Mouse (Mus musculus) CD4-positive, CD25-positive, alpha-beta regulatory T cell, adult 4 months (primary cell): ENCODE results near the gene Gm3020. TPM values are rescaled to one million over a fixed set of nuclear protein-coding genes. Genes with fewer than 3 reads are reported as not detected.
"Not testable (repeated sequence)": the region's sequence is repeated elsewhere in the genome, so short reads cannot be mapped to it uniquely, and the experiment has no call there.

Experiments
- ATAC-seq: one replicate; pipeline ENCODE4 v1.8.0; 2017
- polyA plus RNA-seq, 2 experiments: library from polyadenylated mRNA; unstranded; fragments of 100-300 nt; shearing (Covaris generic); gene quantifications; one replicate each; pipeline ENCODE4 v1.2.1; 2017

Gene Gm3020
- polyA plus RNA-seq = 10 to 100 TPM in 1 of 2 experiments, 1 to 10 TPM in 1; 7.9 to 12.2 TPM

DNA sequence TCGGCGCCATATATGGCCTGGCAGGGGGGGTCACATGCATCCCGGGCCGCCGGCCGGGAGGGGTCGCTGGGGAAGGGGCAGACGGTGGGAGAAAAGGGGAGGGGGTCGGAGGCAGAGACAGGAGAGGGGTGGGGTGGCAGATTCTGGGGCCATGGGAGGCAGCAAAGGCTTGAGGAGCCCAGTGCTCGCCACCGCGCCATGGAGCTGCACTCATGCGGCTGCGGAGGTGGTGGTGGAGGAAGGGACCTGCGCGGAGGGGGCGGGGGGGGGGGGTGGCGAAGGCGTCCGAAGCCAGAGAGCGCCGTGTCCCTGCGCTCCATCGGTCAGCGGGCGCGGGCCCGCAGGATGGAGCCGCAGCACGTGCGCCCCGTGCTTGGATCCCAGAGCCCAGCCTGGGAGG lies at the start of gene Gm3020:
TSS of gene Gm3020 (plus strand) at position 301 of the 400 bp plus-strand sequence.
- ATAC-seq = not testable (repeated sequence)

DNA sequence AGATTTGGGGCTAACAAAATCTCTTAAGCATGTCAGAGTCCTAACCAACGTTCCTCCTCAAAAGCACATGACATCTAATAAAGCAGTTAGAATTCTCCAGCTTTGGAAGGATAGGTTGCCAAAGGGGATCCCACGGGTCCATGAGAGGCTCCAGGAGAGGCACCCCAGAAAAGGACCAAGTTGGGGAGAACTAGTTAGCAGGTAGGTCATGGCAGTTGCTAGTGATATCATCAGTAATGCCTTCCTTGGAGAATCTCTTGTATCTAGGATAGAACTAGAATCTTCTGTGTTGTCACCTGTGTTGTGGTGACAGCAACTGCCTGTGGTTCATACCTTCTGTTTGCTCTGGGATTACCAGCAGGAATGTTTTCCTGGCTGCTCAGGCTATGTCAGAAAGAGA lies 17.6 kb upstream of the Gm3020 start, which contains the start of gene Gm3012:
TSS of gene Gm3012 (plus strand) at position 301 of the 400 bp plus-strand sequence.
- not testable (repeated sequence) for ATAC-seq

DNA sequence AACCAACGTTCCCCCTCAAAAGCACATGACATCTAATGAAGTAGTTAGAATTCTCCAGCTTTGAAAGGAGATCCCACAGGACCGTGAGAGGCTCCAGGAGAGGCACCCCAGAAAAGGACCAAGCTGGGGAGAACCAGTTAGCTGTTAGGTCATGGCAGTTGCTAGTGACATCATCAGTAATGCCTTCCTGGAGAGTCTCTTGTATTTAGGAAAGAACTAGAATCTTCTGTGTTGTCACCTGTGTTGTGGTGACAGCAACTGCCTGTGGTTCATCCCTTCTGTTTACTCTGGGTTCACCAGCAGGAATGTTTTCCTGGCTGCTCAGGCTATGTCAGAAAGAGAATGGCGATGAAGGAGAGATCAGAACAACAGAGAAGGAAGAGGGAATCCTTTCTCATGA lies 36.7 kb downstream of the Gm3020 start, which contains the start of gene Gm3043:
TSS of gene Gm3043 (plus strand) at position 301 of the 400 bp plus-strand sequence.
- not testable (repeated sequence) for ATAC-seq

Other genes starting within 250 kb of the Gm3020 start
- 10 to 100 TPM in 1 of 2 experiments, 1 to 10 TPM in 1; 7.9 to 12.2 TPM for gene Gm10409, start 239.4 kb upstream of the Gm3020 start, polyA plus RNA-seq
- 10 to 100 TPM in 1 of 2 experiments, 1 to 10 TPM in 1; 4.7 to 12.2 TPM for gene Gm3005, start 223.9 kb upstream of the Gm3020 start, polyA plus RNA-seq
- gene Gm10408, start 202.7 kb upstream of the Gm3020 start, polyA plus RNA-seq = not detected
- gene Gm3012, start 17.5 kb upstream of the Gm3020 start, polyA plus RNA-seq = not detected
- not detected for gene Gm3043, start 36.8 kb downstream of the Gm3020 start, polyA plus RNA-seq
- 1 to 10 TPM in 1 of 2 experiments, not detected in 1; 3.2 TPM for gene Gm3002, start 158.0 kb downstream of the Gm3020 start, polyA plus RNA-seq
- gene Gm3033, start 194.2 kb downstream of the Gm3020 start, polyA plus RNA-seq = not detected
- under 1 TPM in 1 of 2 experiments, not detected in 1; 0.24 TPM for gene Gm2916, start 232.1 kb downstream of the Gm3020 start, polyA plus RNA-seq